Comparison of ENCODE assay signal across 15 mouse cellular contexts in the genomic region with DNA sequence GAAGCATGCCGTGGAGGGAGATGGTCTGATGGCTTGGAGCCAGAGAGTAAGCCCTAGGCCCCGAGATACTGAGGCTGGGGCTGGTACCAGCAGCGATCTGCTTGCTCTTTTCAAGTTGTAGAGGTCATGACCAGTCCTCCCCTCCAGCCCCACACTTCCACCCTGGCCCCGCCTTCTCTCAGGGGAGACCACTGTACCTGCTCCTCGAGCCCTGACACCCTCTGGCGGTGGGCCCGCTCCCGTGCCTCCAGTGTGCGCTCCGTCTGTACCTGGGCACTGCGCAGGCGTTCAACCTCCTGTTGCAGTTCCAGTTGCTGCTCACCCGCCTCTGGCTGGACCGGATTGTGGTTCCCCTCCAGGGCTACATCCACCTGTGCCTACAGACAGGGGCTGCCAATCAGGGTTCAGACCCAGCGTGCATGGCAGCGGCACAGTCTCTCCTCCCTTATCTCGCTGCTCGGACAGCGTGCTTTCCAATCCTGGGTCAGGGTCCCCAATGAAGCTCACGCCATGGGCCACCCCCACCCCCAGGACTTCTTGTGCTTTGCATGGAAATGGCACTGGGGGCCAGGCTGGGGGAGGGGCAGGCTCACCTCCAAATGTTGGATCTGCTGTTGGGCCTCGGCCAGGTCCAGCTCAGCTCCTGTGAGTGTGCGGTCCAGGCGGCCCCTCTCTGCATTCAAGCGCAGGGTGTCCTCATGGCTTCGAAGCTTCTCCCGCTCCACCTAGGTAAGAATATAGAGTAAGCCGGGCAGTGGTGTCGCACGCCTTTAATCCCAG. TPM values are rescaled to one million over a fixed set of nuclear protein-coding genes. Genes with fewer than 3 reads are reported as not detected.
DNase-seq lines count a peak whose midpoint lies in the region; ATAC-seq lines count a peak whose summit lies in the region.
"Had no signal": no experiment of that assay in that cellular context is flagged by ENCODE, and none has a peak within 500 bp of the region (broad histone marks: within the 10 kb centered on the region; RNA-seq: fewer than 3 reads in every experiment).

No protein-coding gene starts in this region.

- no peak overlapping the region for H3K9ac ChIP-seq in hindbrain, embryonic 12.5 days
- H3K9ac ChIP-seq in hindbrain, embryonic 16.5 days (ENCODE audit: low read depth, low read length) = no peak overlapping the region
- H3K9ac ChIP-seq in neural tube, embryonic 13.5 days = no peak overlapping the region
- H3K9ac ChIP-seq in neural tube, embryonic 15.5 days (replicated peaks) = no peak overlapping the region

- 84% methylated on average over 29 of the region's 29 CpGs for WGBS in hindbrain, embryonic 12.5 days
- 82% methylated on average over 29 of the region's 29 CpGs for WGBS in hindbrain, embryonic 16.5 days
- 81% methylated on average over 29 of the region's 29 CpGs for WGBS in neural tube, embryonic 13.5 days
- 81% methylated on average over 29 of the region's 29 CpGs for WGBS in neural tube, embryonic 15.5 days

- peaks cover 41% of the 10 kb centered on the region for H3K4me1 ChIP-seq in hindbrain, embryonic 12.5 days
- H3K4me1 ChIP-seq in hindbrain, embryonic 16.5 days (ENCODE audit: control insufficient read depth, insufficient read depth, low read depth, low read length) = peaks cover 24% of the 10 kb centered on the region
- peaks cover 70% of the 10 kb centered on the region for H3K4me1 ChIP-seq in neural tube, embryonic 13.5 days (replicated peaks)
- H3K4me1 ChIP-seq in neural tube, embryonic 15.5 days = peaks cover 48% of the 10 kb centered on the region

- ATAC-seq in hindbrain, embryonic 12.5 days (ENCODE audit: low FRiP score) = no peak
- ATAC-seq in hindbrain, embryonic 16.5 days = no peak
- no peak for ATAC-seq in neural tube, embryonic 13.5 days (ENCODE audit: low read depth)
- ATAC-seq in neural tube, embryonic 15.5 days (ENCODE audit: low FRiP score) = no peak
- ATAC-seq: lung, postnatal 0 days had no signal

- H3K9me3 ChIP-seq in hindbrain, embryonic 12.5 days (replicated peaks) = no peaks in the 10 kb centered on the region
- H3K9me3 ChIP-seq in hindbrain, embryonic 16.5 days (ENCODE audit: control insufficient read depth, low read length) = no peaks in the 10 kb centered on the region
- no peaks in the 10 kb centered on the region for H3K9me3 ChIP-seq in neural tube, embryonic 13.5 days
- H3K9me3 ChIP-seq in neural tube, embryonic 15.5 days (replicated peaks) = no peaks in the 10 kb centered on the region
- H3K9me3 ChIP-seq: G1E had no signal

- H3K4me3 ChIP-seq in hindbrain, embryonic 12.5 days = no peak overlapping the region
- H3K4me3 ChIP-seq in hindbrain, embryonic 16.5 days (ENCODE audit: low read length) = no peak overlapping the region
- no peak overlapping the region for H3K4me3 ChIP-seq in neural tube, embryonic 13.5 days
- H3K4me3 ChIP-seq in neural tube, embryonic 15.5 days (replicated peaks) = no peak overlapping the region

- peaks cover 69% of the 10 kb centered on the region for H3K36me3 ChIP-seq in hindbrain, embryonic 12.5 days
- peaks cover 14% of the 10 kb centered on the region for H3K36me3 ChIP-seq in hindbrain, embryonic 16.5 days (ENCODE audit: control insufficient read depth, insufficient read depth, low read length)
- H3K36me3 ChIP-seq in neural tube, embryonic 13.5 days = peaks cover 67% of the 10 kb centered on the region
- H3K36me3 ChIP-seq in neural tube, embryonic 15.5 days = peaks cover 32% of the 10 kb centered on the region
- H3K36me3 ChIP-seq: G1E had no signal

- 0 out of 2 replicates have a peak overlapping the region, but pooled peaks have one; percentile 8 for H3K27ac ChIP-seq in hindbrain, embryonic 12.5 days
- H3K27ac ChIP-seq in hindbrain, embryonic 16.5 days (ENCODE audit: low read depth, low read length) = no peak overlapping the region
- peak overlapping the region; percentile 62; the same call in 1 of the 2 replicates for H3K27ac ChIP-seq in neural tube, embryonic 13.5 days (replicated peaks)
- 0 out of 2 replicates have a peak overlapping the region, but pooled peaks have one; percentile 28 for H3K27ac ChIP-seq in neural tube, embryonic 15.5 days (replicated peaks)

- no peak overlapping the region for H3K4me2 ChIP-seq in hindbrain, embryonic 12.5 days (replicated peaks)
- H3K4me2 ChIP-seq in hindbrain, embryonic 16.5 days (ENCODE audit: low read length) = no peak overlapping the region
- H3K4me2 ChIP-seq in neural tube, embryonic 13.5 days = no peak overlapping the region
- H3K4me2 ChIP-seq in neural tube, embryonic 15.5 days = no peak overlapping the region

- no peaks in the 10 kb centered on the region for H3K27me3 ChIP-seq in hindbrain, embryonic 12.5 days
- no peaks in the 10 kb centered on the region for H3K27me3 ChIP-seq in hindbrain, embryonic 16.5 days (replicated peaks; ENCODE audit: control insufficient read depth, insufficient read depth, low read length)
- no peaks in the 10 kb centered on the region for H3K27me3 ChIP-seq in neural tube, embryonic 13.5 days
- H3K27me3 ChIP-seq in neural tube, embryonic 15.5 days (replicated peaks) = no peaks in the 10 kb centered on the region

- peak; percentile 56 for DNase-seq in cerebellum, adult 11-12 months
- DNase-seq in cerebellum, adult 18-20 months = no peak
- no peak for DNase-seq in neural tube, embryonic 10.5 days (ENCODE audit: extremely low spot score, low spot score)
- no peak for DNase-seq in ovary, postnatal 10 days (ENCODE audit: low spot score)
- DNase-seq: gastrocnemius, postnatal 10 days; heart, postnatal 14 days; kidney, adult 2 months; layer of hippocampus, adult 9-11 months; thymus, adult 2 months had no signal

RNA-seq across cellular contexts. Expression of gene Mfap2, which starts 7.6 kb away (rescaled TPM):
- polyA plus RNA-seq in hindbrain, embryonic 12.5 days (2016; fragmentation: Nextera tagmentation; extraction: Ambion mirVana) = 344 and 345 TPM in 2 replicates
- 130 and 180 TPM in 2 replicates for polyA plus RNA-seq in hindbrain, embryonic 16.5 days (2015; fragmentation: Nextera tagmentation; extraction: Ambion mirVana)
- 248 and 255 TPM in 2 replicates for polyA plus RNA-seq in neural tube, embryonic 13.5 days (2015; fragmentation: Nextera tagmentation; extraction: Ambion mirVana)
- polyA plus RNA-seq in neural tube, embryonic 15.5 days (2015; fragmentation: Nextera tagmentation; extraction: Ambion mirVana) = 210 and 222 TPM in 2 replicates
- polyA plus RNA-seq: G1E had no signal

RNA-seq across cellular contexts. Expression of gene Atp13a2, which starts 31.2 kb away (rescaled TPM):
- 110 and 113 TPM in 2 replicates for polyA plus RNA-seq in hindbrain, embryonic 12.5 days (2016; fragmentation: Nextera tagmentation; extraction: Ambion mirVana)
- polyA plus RNA-seq in hindbrain, embryonic 16.5 days (2015; fragmentation: Nextera tagmentation; extraction: Ambion mirVana) = 185 and 196 TPM in 2 replicates
- polyA plus RNA-seq in neural tube, embryonic 13.5 days (2015; fragmentation: Nextera tagmentation; extraction: Ambion mirVana) = 133 and 144 TPM in 2 replicates
- polyA plus RNA-seq in neural tube, embryonic 15.5 days (2015; fragmentation: Nextera tagmentation; extraction: Ambion mirVana) = 162 and 188 TPM in 2 replicates

RNA-seq across cellular contexts. Expression of gene Crocc, which starts 42.5 kb away (rescaled TPM):
- polyA plus RNA-seq in hindbrain, embryonic 12.5 days (2016; fragmentation: Nextera tagmentation; extraction: Ambion mirVana) = 13.2 and 14.1 TPM in 2 replicates
- polyA plus RNA-seq in hindbrain, embryonic 16.5 days (2015; fragmentation: Nextera tagmentation; extraction: Ambion mirVana) = 4.6 and 4.9 TPM in 2 replicates
- polyA plus RNA-seq in neural tube, embryonic 13.5 days (2015; fragmentation: Nextera tagmentation; extraction: Ambion mirVana) = 4.9 and 7.2 TPM in 2 replicates
- 4.5 and 4.9 TPM in 2 replicates for polyA plus RNA-seq in neural tube, embryonic 15.5 days (2015; fragmentation: Nextera tagmentation; extraction: Ambion mirVana)

RNA-seq across cellular contexts. Expression of gene Sdhb, which starts 56.8 kb away (rescaled TPM):
- polyA plus RNA-seq in hindbrain, embryonic 12.5 days (2016; fragmentation: Nextera tagmentation; extraction: Ambion mirVana) = 349 and 383 TPM in 2 replicates
- 490 and 530 TPM in 2 replicates for polyA plus RNA-seq in hindbrain, embryonic 16.5 days (2015; fragmentation: Nextera tagmentation; extraction: Ambion mirVana)
- 473 and 497 TPM in 2 replicates for polyA plus RNA-seq in neural tube, embryonic 13.5 days (2015; fragmentation: Nextera tagmentation; extraction: Ambion mirVana)
- polyA plus RNA-seq in neural tube, embryonic 15.5 days (2015; fragmentation: Nextera tagmentation; extraction: Ambion mirVana) = 492 and 530 TPM in 2 replicates
